Mouse (Mus musculus) 416B (cell line): ENCODE measurements around the gene Lst1.

ENCODE experiments used
- DNase-seq: peaks from one replicate; pipeline ENCODE4 v3.0.0; 2011; ENCODE audit warnings: low read depth

Lst1 gene

GRCm38 (mm10) chr17:35159638-35160037 lies 28.6 kb downstream of the Lst1 start:
- no peak for DNase-seq

DNA sequence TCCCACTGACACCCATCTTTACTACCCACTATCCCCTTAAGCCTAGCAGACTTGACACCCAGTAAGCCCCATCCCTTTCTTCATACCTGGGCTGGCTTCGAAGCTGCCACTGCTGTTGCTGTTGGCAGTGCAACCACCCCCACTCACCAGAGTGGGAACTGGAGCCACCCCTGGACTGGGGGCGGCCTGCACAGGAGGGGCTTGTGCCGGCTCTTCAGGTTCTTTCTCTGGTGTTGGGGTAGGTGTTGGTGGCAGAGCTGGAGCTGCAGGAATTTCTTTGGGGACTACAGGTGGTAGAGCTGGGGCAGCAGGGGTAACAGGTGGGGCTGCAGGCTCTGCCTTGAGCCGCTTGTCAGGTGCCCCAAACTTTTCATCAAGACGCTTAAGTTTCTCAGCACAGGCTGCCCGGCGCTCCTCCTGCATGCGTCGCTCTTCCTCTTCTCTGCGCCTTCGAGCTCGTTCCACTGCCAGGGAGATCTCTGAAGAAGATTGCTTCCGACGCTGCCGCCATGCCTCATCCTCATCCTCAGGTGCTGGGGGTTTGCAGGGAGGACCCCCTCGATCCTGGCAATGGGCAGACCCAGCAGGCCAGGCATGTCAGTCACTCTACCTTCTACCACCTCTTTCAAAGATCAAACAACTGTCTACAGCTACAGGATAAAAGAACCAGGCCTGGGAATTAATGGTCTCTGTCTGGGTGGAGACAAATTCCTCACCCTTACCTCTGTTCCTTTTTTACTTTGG lies 29.2 kb downstream of the Lst1 start:
- DNase-seq = no peak

DNA sequence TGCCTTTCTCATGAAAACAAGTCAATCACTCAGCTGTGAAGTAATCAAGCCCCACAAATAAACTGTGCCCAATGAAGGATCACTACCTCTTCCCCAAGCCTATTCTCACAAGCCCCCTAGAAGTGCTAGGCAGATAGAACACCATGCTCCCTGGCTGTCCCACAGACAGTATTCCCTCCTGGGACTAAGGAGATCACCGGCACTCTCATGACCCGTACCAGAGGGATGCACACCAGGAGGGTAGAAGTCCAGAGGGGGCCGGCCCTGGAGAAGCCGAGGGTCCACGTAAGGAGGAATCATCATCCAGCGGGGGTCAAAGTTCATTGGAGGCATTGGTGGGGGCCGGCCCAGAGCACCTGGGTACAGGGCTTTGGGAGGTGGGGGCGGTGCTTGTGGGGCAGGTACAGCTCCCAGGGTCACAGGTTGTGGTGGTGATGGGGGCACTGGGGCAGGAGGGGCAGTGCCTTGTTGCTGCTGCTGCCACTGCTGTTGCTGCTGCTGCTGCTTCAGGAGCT lies 30.5 kb downstream of the Lst1 start:
- no peak for DNase-seq

DNA sequence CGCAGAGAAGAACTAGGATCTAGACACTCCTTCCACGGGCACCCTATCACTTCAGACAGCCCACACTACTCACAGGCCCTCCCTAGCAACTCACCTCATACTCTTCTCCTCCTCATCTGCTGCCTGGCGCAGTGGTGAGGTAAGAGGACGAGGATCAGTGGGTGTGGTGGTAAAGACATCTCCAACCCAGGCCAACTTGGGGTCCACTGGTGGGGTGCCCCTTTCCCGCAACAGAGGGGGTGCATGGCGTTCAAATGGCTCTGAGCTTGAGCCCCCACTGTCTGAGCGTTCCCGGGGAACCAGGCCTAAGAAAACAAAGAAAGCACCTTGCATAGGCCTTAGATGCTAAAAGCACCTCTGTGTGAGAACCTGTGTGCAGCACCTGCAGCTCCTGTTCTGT lies 31.0 kb downstream of the Lst1 start:
- DNase-seq = no peak

- no peak for DNase-seq
Observed at GRCm38 (mm10) chr17:35156461-35157200, 31.6 kb downstream of the Lst1 start.

DNA sequence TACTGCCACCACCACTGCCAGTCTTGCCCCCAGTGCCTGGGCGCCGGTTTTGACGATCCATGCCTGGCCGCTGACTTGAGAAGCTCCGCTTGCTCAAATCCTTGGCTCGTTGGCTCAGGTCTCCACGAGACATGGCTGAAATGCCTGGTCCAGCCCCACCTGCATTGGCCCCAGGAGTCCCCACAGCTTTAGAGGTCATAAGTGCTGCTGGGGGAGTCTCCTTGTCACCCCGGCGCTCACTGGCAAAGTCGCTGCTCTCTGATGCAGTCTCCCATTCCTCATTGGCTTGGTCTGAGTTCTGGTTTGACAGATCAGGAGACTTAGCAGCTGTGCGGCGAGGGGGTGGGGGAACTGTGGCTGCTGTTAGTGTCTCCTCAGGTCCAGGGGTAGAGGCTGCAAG lies 32.8 kb downstream of the Lst1 start:
- DNase-seq = no peak

- no peak for DNase-seq
Observed at GRCm38 (mm10) chr17:35154616-35155015, 33.6 kb downstream of the Lst1 start.

- DNase-seq = no peak
Observed at GRCm38 (mm10) chr17:35153931-35154330, 34.3 kb downstream of the Lst1 start.

DNA sequence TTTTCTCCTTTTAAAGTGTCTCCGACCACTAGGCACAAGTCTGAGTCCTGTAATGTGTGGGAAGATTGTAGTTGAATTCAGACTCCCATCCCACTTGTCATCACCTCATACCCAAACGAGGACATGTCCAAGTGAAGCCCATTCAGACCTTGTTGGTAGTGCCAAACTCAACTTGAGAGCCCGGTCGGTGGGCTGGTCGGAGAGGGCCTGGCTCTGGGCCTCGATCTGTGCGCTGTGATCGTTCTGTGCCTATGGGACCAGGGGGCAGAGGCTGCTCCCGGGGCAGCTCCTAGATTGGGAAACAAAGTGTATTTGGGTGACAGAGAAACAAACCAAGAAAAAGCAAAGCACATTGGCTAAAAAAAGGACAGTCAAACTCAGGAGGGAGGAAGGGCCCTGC lies 35.2 kb downstream of the Lst1 start:
- no peak for DNase-seq

GRCm38 (mm10) chr17:35152121-35152520 lies 36.1 kb downstream of the Lst1 start:
- DNase-seq = no peak

GRCm38 (mm10) chr17:35147922-35148639 lies 40.2 kb downstream of the Lst1 start:
- peak; percentile 32 for DNase-seq

- peak; percentile 32 for DNase-seq
Observed at GRCm38 (mm10) chr17:35147348-35147747, 40.9 kb downstream of the Lst1 start.

DNA sequence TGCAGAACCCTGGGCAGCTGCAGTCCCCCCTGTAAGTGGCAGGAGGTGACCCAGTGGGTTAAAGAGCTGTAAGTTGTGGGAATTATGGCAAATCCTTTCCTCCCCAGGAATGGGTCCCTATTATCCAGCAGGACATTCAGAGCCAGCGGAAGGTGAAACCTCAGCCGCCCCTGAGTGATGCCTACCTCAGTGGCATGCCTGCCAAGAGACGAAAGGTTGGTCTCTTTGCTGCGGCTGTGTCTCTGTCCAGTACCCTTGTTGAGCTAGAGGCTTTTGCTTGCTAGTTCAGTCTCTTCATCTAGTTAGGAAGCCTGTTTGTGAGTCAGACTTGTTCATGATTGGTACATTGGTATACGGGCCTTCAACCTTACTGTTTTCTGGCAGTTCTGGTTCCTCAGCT lies 42.1 kb downstream of the Lst1 start:
- DNase-seq = no peak

- no peak for DNase-seq
Observed at GRCm38 (mm10) chr17:35141971-35142370, 46.3 kb downstream of the Lst1 start.

- no peak for DNase-seq
Observed at GRCm38 (mm10) chr17:35140490-35140996, 47.7 kb downstream of the Lst1 start.

GRCm38 (mm10) chr17:35139269-35139668 lies 49.0 kb downstream of the Lst1 start:
- no peak for DNase-seq

DNA sequence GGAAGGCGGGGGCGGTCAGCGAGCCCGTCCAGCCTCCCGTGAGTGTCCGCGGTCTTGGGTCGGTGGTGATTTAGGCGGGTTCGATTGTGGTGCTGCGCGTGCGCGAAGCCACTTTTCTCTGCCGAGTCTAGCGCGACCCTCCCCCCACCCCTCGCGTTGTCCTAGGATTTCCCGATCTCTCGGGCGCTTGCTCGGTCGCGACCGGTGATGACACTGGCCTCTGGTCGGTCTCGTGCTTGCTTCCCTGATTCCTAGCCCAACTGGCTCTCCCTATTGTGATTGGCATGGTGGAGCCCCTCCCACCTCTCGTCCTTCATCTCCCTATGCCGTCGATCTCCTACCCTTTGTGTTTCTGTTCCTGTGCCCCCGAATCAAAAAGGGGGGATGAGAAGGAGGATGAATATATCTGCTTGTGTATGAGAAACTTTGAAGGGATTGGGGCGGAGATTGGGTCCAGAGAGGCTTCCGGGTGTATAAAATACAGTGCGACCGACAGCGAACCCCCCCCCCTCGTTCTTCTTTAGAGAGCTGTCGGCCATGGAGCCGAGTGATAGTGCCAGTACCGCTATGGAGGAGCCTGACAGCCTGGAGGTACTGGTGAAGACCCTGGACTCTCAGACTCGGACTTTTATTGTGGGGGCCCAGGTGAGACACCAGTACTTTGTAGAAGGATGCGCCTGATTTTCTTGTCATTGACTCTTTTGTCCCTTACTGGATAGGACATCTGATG lies 52.5 kb downstream of the Lst1 start:
- DNase-seq = no peak
